Mouse (Mus musculus) fibroblast of lung, adult 2 months (primary cell): ENCODE measurements at regions not wholly inside any gene's neighbourhood (a gene's known extent, or its start where the extent isn't known, plus 50 kb on each side); places are given as distances from the start of the nearest gene placed in this dataset.

ENCODE experiments used
- DNase-seq: peaks from one replicate; pipeline ENCODE4 v3.0.0-alpha.2; 2011; ENCODE audit warnings: low read depth

DNA sequence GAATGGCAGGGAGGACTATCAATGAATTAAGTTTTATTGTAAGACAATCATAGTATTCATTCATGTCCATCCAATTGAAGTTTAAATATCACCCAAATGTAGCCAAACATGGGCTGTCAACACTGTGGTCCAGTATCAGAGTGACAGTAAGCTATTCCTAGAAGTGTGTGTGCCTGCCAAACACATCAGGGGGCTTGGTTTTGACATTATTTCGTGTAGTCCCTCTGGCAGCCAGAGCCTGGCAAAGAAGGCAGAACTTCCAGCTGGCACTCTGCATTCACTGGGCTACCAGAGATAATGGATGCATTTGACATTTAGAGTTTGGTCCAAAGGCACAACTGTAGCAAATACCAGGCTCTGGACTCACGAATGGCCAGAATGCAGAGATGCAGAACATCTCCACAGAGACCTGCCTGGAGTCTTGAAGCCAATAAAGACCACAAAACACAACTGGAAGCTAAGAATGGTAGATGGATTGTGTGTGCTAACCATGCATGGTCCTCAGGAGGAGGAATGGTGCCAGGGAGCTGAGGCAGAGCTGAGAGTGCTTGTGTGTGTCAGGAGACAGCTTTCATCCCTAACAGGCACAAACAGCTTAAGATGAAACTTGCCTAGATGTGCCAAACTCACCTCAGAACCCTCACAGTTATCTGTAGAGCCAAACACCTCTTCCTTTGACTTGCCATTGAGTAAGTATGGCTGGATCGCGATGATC lies 210.9 kb downstream of the Lrig3 start:
- DNase-seq, result no peak

GRCm38 (mm10) chr10:126182386-126182785 lies 216.4 kb downstream of the Lrig3 start:
- DNase-seq, result no peak

DNA sequence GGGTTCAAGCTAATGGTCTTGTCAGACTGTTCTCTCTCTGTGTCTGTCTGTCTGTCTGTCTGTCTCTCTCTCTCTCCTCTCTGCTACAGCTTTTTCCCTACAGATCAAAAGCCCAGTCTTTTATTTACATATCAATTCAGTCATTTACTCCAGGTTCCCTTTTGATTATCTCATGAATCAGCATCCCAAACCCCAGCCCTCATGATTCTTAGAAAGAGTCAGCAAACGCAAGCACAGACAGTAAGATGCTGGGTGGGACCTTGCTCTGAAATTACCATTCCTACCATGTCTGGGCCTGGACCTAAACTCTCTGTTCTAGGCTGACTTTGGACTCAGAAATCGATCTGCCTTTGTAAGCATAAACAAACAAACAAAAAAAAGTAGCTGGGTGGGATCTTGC lies 218.0 kb downstream of the Lrig3 start:
- DNase-seq, result no peak

GRCm38 (mm10) chr10:126185410-126185809 lies 219.4 kb downstream of the Lrig3 start:
- DNase-seq, result no peak

DNA sequence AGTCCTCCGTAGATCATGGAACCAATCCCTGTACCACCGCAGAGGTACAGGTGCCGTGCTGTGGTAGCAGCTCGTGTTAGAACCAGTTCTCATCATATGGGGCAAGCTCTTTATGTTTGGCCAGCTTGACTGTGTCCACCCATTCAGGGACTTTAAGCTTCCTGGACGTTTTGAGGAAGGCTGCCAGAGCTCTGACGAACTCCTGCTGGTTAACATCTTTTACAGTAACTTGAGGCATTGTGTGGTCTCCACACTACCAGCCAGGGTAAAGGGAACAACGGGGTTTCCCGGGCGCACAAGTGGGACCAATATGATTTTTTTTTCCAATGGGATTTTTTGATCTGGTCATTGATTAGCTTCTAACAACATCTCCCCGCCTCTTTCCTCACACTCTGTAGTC lies 220.1 kb downstream of the Lrig3 start:
- no peak for DNase-seq

GRCm38 (mm10) chr10:126189001-126189400 lies 223.0 kb downstream of the Lrig3 start:
- no peak for DNase-seq
